ENCODE assay signal across 16 mouse cellular contexts in genomic region chr7:109050831-109051230, GRCm38 (mm10). TPM values are rescaled to one million over a fixed set of nuclear protein-coding genes. Genes with fewer than 3 reads are reported as not detected.
A peak's percentile ranks its signal among the peaks of the same experiment; 100 is the strongest.
DNase-seq lines count a peak whose midpoint lies in the region; ATAC-seq and TF ChIP-seq lines count a peak whose summit lies in the region.
"Had no signal": no experiment of that assay in that cellular context is flagged by ENCODE, and none has a peak within 500 bp of the region (broad histone marks: within the 10 kb centered on the region; RNA-seq: fewer than 3 reads in every experiment).

No protein-coding gene starts in this region.

- no peak for ATAC-seq in megakaryocyte-erythroid progenitor cell, adult 5-6 weeks (replicated peaks; ENCODE audit: low FRiP score, low TSS enrichment, poor library complexity, severe bottlenecking)
- no peak for ATAC-seq in forebrain, postnatal 0 days
- ATAC-seq: forebrain, embryonic 15.5 days; hindbrain, embryonic 16.5 days had no signal

- 71% methylated on average over 1 of the region's 1 CpGs for WGBS in forebrain, postnatal 0 days

- H3K27ac ChIP-seq in forebrain, postnatal 0 days (ENCODE audit: low read depth, low read length): no peak overlapping the region
- H3K27ac ChIP-seq: embryonic facial prominence, embryonic 12.5 days; forebrain, embryonic 15.5 days had no signal

- H3K27me3 ChIP-seq in forebrain, postnatal 0 days (ENCODE audit: insufficient read depth, low read length): no peaks in the 10 kb centered on the region
- H3K27me3 ChIP-seq: embryonic facial prominence, embryonic 12.5 days; forebrain, embryonic 15.5 days; heart, embryonic 12.5 days had no signal

- H3K4me1 ChIP-seq in forebrain, postnatal 0 days (ENCODE audit: insufficient read depth): no peaks in the 10 kb centered on the region
- H3K4me1 ChIP-seq: embryonic facial prominence, embryonic 12.5 days; forebrain, embryonic 15.5 days; heart, embryonic 12.5 days had no signal

- H3K9me3 ChIP-seq in forebrain, postnatal 0 days (ENCODE audit: low read length): no peaks in the 10 kb centered on the region
- H3K9me3 ChIP-seq: embryonic facial prominence, embryonic 12.5 days; forebrain, embryonic 15.5 days; heart, embryonic 12.5 days had no signal

- no peak overlapping the region for H3K4me2 ChIP-seq in forebrain, postnatal 0 days (ENCODE audit: low read depth)
- H3K4me2 ChIP-seq: embryonic facial prominence, embryonic 12.5 days; forebrain, embryonic 15.5 days; heart, embryonic 12.5 days had no signal

- H3K4me3 ChIP-seq in forebrain, postnatal 0 days (ENCODE audit: low read depth, low read length): no peak overlapping the region
- H3K4me3 ChIP-seq: embryonic facial prominence, embryonic 12.5 days; forebrain, embryonic 15.5 days; heart, embryonic 12.5 days had no signal

- DNase-seq in cerebellum, adult 11 months: peak; percentile 80
- DNase-seq in cerebellum, adult 18-20 months: peak; percentile 82
- peak; percentile 91 for DNase-seq in cerebellum, adult 9-11 months
- peak; percentile 85 to 86 for DNase-seq in cerebellum, postnatal 36 days
- DNase-seq in forebrain, postnatal 0 days: no peak
- DNase-seq in thymus, postnatal 0 days (ENCODE audit: low spot score): no peak
- DNase-seq: adrenal gland, adult 2 months; adrenal gland, postnatal 36 days; gastrocnemius, postnatal 14 days; kidney, adult 11 months; kidney, adult 9 months had no signal

- no peak overlapping the region for H3K9ac ChIP-seq in forebrain, postnatal 0 days
- H3K9ac ChIP-seq: embryonic facial prominence, embryonic 12.5 days; forebrain, embryonic 15.5 days; heart, embryonic 12.5 days had no signal

- H3K36me3 ChIP-seq in forebrain, postnatal 0 days (ENCODE audit: insufficient read depth): peaks cover 15% of the 10 kb centered on the region; the same call in 1 of the 2 replicates
- H3K36me3 ChIP-seq: embryonic facial prominence, embryonic 12.5 days; heart, embryonic 12.5 days had no signal

- TF ChIP-seq CTCF in forebrain, postnatal 0 days (IDR thresholded peaks at IDR 0.05; ENCODE audit: low read depth): no peak

RNA-seq across cellular contexts. Expression of gene Ric3, which starts 32.3 kb away (rescaled TPM):
- 1.2 TPM in 1 of 2 replicates, not detected in the other for total RNA-seq in megakaryocyte-erythroid progenitor cell, adult 5-6 weeks (2014; fragmentation: Nextera tagmentation)
- 0.11 and 0.75 TPM in 2 replicates for total RNA-seq in megakaryocyte-erythroid progenitor cell, adult 5-6 weeks (2017)
- 42.2 and 61.0 TPM in 2 replicates for total RNA-seq in forebrain, postnatal 0 days (2014; rRNA removed)
- 26.7 and 32.4 TPM in 2 replicates for polyA plus RNA-seq in forebrain, postnatal 0 days (2015; fragmentation: Nextera tagmentation; extraction: Ambion mirVana)
- 0.40 and 0.48 TPM in 2 replicates for polyA plus RNA-seq in thymus, postnatal 0 days (2015; fragmentation: Nextera tagmentation; extraction: Ambion mirVana)

Comparison
In these comparisons a context has a peak if more than half of its experiments do, and no peak if none do; other contexts are left out.
1. DNase-seq: peak in cerebellum, adult 11 months (single experiment), cerebellum, adult 18-20 months (2 of 2), cerebellum, adult 9-11 months (single experiment) and cerebellum, postnatal 36 days (2 of 2); none in forebrain, postnatal 0 days (single experiment) and thymus, postnatal 0 days (single experiment).
2. RNA of gene Ric3, which starts 32.3 kb away (total RNA-seq): 42.2 to 61.0 TPM in forebrain, postnatal 0 days; 0.11 to 1.2 TPM in megakaryocyte-erythroid progenitor cell, adult 5-6 weeks; every median in the first group is over 10 times any median in the second.